Mouse (Mus musculus) left cerebral cortex, adult 2 months (tissue): Measurements from ENCODE around the gene Arsg. TPM values are rescaled to one million over a fixed set of nuclear protein-coding genes. Genes with fewer than 3 reads are reported as not detected.

Experiments used
- DNase-seq, 2 experiments: peaks; one replicate each; pipeline ENCODE4 v3.0.0; 2021 to 2022; ENCODE audit warnings: low spot score in 2 of 2, mixed read lengths in 1 of 2; ENCODE audit errors: extremely low spot score in 1 of 2
- H3K27ac ChIP-seq: fragments of 200-600 bp; 2 replicates; pipeline ENCODE4 v1.8.1; 2022
- H3K4me3 ChIP-seq: fragments of 200-600 bp; 2 replicates; pipeline ENCODE4 v1.8.1; 2022
- CTCF ChIP-seq: fragments of 200-600 bp; IDR thresholded peaks from 2 replicates; pipeline ENCODE4 v1.8.1; 2022; ENCODE audit warnings: antibody characterized with exemption, mild to moderate bottlenecking, moderate library complexity
- intact Hi-C: fragments of 180-260 bp; cut with DNase I; formaldehyde crosslinking; loops from one replicate; pipeline ENCODE4 v1.15.1; 2025
- total RNA-seq, 2 experiments: library from RNA; stranded (reverse); gene quantifications; 2 replicates each; pipeline ENCODE4 v1.2.3; 2021

The Arsg gene
- total RNA-seq, 2 experiments from 2014 or later, result 10.2 to 11.1 TPM

GRCm38 (mm10) chr11:109504977-109505376, 31.8 kb downstream of the Arsg start:
- no peak overlapping the region for H3K4me3 ChIP-seq
- DNase-seq, result peak in 1 of 2 experiments; percentile 18
- H3K27ac ChIP-seq, result no peak overlapping the region
- intact Hi-C loops, result no loop called here
- TF ChIP-seq CTCF, result no peak

DNA sequence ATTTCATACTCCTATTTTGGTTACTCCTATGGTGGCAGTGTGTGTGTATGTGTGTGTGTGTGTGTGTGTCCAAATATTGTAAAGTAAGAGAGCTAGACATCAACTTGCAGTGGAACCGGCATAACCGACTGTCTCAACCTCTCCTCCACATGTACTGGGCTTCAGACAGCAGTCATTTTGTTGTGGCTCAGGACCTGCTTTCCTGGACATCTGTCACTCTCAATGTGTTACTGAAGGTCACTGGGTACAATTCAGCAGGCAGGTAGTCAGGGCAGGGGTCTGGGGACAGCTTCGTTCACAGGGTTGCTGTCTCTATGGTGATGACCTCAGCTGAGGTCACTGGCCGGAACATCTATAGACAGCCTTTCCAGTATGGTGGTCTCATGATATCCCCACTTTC, 32.6 kb downstream of the Arsg start:
- intact Hi-C loops, result no loop called here
- no peak for DNase-seq
- Histone ChIP-seq H3K27ac (no peak overlapping the region), H3K4me3 (no peak overlapping the region)
- TF ChIP-seq CTCF, result no peak

DNA sequence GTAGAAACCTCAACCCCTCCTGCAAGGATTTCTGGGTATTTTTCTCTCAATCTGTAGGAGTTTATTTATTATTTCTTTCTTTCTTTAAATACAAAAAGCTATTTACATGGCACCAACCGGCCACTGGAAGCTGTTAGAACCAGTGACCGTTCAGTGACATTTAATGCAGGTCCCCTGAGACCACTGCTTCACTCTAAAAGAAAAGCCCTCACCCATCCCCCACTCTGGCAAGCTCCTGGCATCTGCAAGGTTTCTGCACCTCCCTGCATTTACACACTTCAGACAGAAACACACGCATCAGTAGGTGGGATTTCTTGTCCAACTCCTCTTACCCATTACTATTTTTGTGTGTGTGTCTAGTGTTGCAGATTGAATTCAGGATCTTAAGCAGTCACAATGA, 33.9 kb downstream of the Arsg start:
- no peak for DNase-seq
- TF ChIP-seq CTCF, result no peak
- Histone ChIP-seq H3K4me3 (no peak overlapping the region), H3K27ac (no peak overlapping the region)
- intact Hi-C loops, result no loop called here

DNA sequence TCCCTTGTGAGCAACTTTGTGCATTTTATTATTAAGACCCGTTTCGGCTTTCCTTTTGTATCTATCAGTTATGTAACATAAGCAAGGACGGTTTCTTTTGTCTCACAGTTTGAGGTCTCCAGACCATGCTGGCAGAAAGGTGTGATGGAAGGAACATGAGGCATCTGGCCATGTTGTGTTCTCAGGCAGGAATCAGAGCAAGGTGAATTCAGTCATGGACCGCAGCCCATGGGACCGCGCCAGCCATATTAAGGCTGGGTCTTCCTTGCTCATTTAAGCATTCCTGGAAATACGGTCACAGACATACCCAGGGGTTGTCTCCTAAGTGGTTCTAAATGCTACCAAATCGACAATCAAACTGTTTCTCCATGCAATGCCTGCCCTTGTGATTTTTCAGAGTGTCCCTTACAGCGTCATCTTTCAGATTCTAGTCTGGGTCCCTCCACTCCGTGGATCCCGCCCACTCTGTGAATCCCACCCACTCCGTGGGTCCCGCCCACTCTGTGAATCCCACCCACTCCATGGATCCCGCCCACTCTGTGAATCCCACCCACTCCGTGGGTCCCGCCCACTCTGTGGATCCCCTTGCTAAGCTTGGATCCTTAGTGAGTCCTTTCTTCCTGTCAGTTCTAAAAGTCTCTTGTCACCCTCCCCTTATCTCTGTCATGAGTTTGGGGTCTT, 40.0 kb downstream of the Arsg start:
- intact Hi-C loops, result no loop called here
- no peak for TF ChIP-seq CTCF
- no peak overlapping the region for H3K27ac ChIP-seq

GRCm38 (mm10) chr11:109514064-109514612, 41.0 kb downstream of the Arsg start:
- no peak for TF ChIP-seq CTCF
- DNase-seq, result no peak
- Histone ChIP-seq H3K4me3 (no peak overlapping the region), H3K27ac (no peak overlapping the region)
- intact Hi-C loops, result no loop called here

More for the DNA sequence above, 40.0 kb downstream of the Arsg start:
- H3K4me3 ChIP-seq, result no peak overlapping the region
- no peak for DNase-seq

- no peak overlapping the region for H3K27ac ChIP-seq
- DNase-seq, result no peak
- H3K4me3 ChIP-seq, result no peak overlapping the region
- TF ChIP-seq CTCF, result no peak
- intact Hi-C loops, result no loop called here
Observed at GRCm38 (mm10) chr11:109517330-109517729, 44.2 kb downstream of the Arsg start.

GRCm38 (mm10) chr11:109517816-109518215, 44.6 kb downstream of the Arsg start:
- Histone ChIP-seq H3K4me3 (no peak overlapping the region), H3K27ac (no peak overlapping the region)
- no peak for DNase-seq
- TF ChIP-seq CTCF, result no peak
- intact Hi-C loops, result no loop called here

DNA sequence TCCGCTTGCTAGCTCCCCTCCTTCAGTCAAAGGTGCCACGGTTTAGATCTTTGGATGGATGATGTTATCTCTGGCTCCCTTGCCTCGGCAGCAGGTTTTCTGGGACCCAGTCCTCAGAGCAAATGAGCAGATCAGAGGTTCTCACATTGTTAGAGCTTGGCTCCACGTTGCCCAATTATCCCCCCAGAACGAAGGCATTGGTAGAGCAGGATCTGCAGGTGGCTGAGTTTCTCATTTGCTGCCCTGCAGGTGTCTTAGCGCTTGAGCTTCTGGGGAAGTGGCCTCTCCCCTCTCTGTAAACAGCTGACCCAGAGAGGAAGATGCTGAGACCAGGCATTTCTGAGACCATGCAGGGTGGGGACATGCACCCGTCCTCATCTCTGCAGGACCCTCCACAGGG, 47.8 kb downstream of the Arsg start:
- no peak overlapping the region for H3K4me3 ChIP-seq
- no peak for TF ChIP-seq CTCF
- DNase-seq, result no peak
- H3K27ac ChIP-seq, result no peak overlapping the region
- intact Hi-C loops, result no loop called here

GRCm38 (mm10) chr11:109524869-109525268, 51.7 kb downstream of the Arsg start:
- DNase-seq, result no peak
- H3K4me3 ChIP-seq, result no peak overlapping the region
- H3K27ac ChIP-seq, result no peak overlapping the region
- no peak for TF ChIP-seq CTCF
- intact Hi-C loops, result no loop called here

- H3K27ac ChIP-seq, result no peak overlapping the region
- no peak for TF ChIP-seq CTCF
- DNase-seq, result no peak
- intact Hi-C loops, result no loop called here
- H3K4me3 ChIP-seq, result no peak overlapping the region
Observed at GRCm38 (mm10) chr11:109525571-109525970, 52.4 kb downstream of the Arsg start.

- intact Hi-C loops, result no loop called here
- Histone ChIP-seq H3K27ac (no peak overlapping the region), H3K4me3 (no peak overlapping the region)
- TF ChIP-seq CTCF, result no peak
- no peak for DNase-seq
Observed at GRCm38 (mm10) chr11:109530030-109530429, 56.9 kb downstream of the Arsg start.

GRCm38 (mm10) chr11:109535966-109536365, 62.8 kb downstream of the Arsg start:
- no peak overlapping the region for H3K27ac ChIP-seq
- DNase-seq, result no peak
- no peak for TF ChIP-seq CTCF
- intact Hi-C loops, result no loop called here
- no peak overlapping the region for H3K4me3 ChIP-seq

DNA sequence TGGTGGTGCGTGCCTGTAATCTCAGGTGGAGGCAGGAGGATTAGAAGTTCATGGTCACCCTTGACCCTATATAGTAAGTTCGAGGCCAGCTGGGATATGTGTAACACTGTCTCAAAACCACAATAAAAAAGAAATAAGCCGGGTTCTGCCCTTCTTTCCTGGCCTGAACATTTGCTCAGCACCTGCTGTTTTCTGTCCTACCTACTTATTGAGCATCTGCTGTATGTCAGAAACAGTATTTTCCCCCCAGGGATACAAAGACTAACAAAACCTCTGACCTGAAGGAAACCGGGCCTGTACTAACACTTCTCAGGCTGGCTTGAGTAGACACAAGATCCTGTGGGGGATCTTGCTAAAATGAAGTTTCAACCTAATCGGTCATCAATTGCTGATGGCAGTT, 63.8 kb downstream of the Arsg start:
- TF ChIP-seq CTCF, result no peak
- Histone ChIP-seq H3K4me3 (no peak overlapping the region), H3K27ac (no peak overlapping the region)
- intact Hi-C loops, result no loop called here
- no peak for DNase-seq
